Mouse (Mus musculus) midbrain, embryonic 10.5 days (tissue): Measurements from ENCODE around the gene Tmem255b. TPM values are rescaled to one million over a fixed set of nuclear protein-coding genes. Genes with fewer than 3 reads are reported as not detected.
A peak's percentile ranks its signal among the peaks of the same experiment; 100 is the strongest.

Source experiments
- DNase-seq: peaks from one replicate; pipeline ENCODE4 v3.0.0-alpha.2; 2017; ENCODE audit warnings: low spot score
- H3K27ac ChIP-seq: fragments of 300-500 bp; sonication (generic); replicated peaks from 2 replicates; pipeline ENCODE4 v1.5.1; 2016; ENCODE audit warnings: mild to moderate bottlenecking
- H3K27me3 ChIP-seq: fragments of 300-500 bp; sonication (generic); 2 replicates; pipeline ENCODE4 v1.6.1; 2016; ENCODE audit warnings: low read depth, mild to moderate bottlenecking; ENCODE audit not compliant: poor library complexity, severe bottlenecking
- H3K36me3 ChIP-seq: fragments of 300-500 bp; sonication (generic); 2 replicates; pipeline ENCODE4 v1.6.1; 2016; ENCODE audit warnings: mild to moderate bottlenecking, moderate library complexity
- H3K4me1 ChIP-seq: fragments of 300-500 bp; sonication (generic); 2 replicates; pipeline ENCODE4 v1.6.1; 2016
- H3K4me3 ChIP-seq: fragments of 300-500 bp; sonication (generic); 2 replicates; pipeline ENCODE4 v1.5.1; 2016; ENCODE audit warnings: mild to moderate bottlenecking, moderate library complexity
- H3K9me3 ChIP-seq: fragments of 300-500 bp; sonication (generic); replicated peaks from 2 replicates; pipeline ENCODE4 v1.6.1; 2016; ENCODE audit warnings: mild to moderate bottlenecking
- WGBS: fragments of 180-500 bp; shearing (Covaris S2); methylation state at CpG from one replicate; pipeline ENCODE4 v1.1.7; 2016; 5-methylcytosine and 5-hydroxymethylcytosine counted together
- polyA plus RNA-seq: library from polyadenylated mRNA; unstranded; fragments of >200 nt; fragmentation: Nextera tagmentation; extraction: Ambion mirVana; gene quantifications from 2 replicates; pipeline ENCODE4 v1.2.1, GENCODE M21; 2016

The Tmem255b gene
- polyA plus RNA-seq, 1 experiment from 2014 or later = 0.10 TPM

DNA sequence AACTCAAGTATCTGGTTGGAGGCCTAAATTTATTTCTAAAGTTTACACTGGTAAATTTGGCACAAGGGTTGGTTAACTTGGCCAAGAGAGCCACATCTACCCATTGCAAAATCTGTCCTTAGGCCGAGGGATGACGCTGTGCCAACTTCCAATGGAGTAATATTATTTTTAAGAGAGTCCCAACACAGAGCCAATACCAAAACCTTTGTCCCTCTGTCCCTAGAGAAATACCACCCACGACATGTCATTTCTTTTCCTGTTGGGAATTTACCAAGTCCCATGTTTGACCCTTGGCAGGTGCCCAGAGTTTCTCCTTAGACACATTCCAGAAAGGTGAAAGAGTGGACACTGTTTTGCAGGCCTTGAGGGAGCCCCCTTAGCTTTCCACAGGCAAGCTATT is 46.6 kb downstream of the Tmem255b start:
- whole genome bisulfite sequencing = 93% methylated on average over 3 of the region's 3 CpGs

DNA sequence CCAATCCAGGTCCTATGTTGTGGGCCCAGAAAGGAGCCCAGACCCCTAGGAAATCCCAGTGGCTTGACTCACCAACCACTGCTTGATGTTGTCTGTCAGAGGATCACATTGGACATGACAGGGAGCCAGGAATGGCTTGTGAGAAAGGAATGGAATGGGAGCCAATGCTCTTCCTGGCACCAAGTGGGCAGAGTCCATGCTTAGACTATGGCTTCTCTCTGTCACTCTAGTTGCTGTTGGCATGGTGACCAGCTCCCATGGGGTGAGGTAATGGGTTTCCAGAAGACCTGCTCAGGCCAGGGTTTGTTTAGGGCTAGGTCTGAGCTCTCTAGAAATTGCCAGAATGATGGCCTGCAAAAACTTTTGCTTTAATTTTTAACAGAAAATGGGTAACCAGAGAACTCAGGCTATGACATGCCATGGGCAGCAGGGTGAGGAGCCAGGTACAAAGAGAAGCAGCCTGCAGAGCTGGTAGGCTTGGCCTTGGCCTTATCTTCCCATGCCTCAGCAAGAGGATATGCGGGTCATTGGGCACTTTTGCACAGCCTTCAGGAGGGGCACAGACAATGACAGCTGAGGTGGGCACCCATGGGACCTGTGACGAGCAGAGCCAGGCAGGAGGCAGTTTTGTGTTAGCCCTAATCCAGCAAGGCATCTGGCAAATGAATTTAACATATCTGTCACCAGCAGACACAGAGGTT is 47.3 kb downstream of the Tmem255b start:
- no peak overlapping the region for H3K4me3 ChIP-seq
- no peak for DNase-seq
- no peaks in the 10 kb centered on the region for H3K27me3 ChIP-seq
- H3K27ac ChIP-seq = no peak overlapping the region
- no peaks in the 10 kb centered on the region for H3K9me3 ChIP-seq
- H3K36me3 ChIP-seq = no peaks in the 10 kb centered on the region
- no peaks in the 10 kb centered on the region for H3K4me1 ChIP-seq
- WGBS = 80% methylated on average over 2 of the region's 2 CpGs

More for the DNA sequence above, 46.6 kb downstream of the Tmem255b start:
- Histone ChIP-seq H3K4me3 (no peak overlapping the region), H3K9me3 (no peaks in the 10 kb centered on the region), H3K4me1 (no peaks in the 10 kb centered on the region), H3K36me3 (no peaks in the 10 kb centered on the region), H3K27ac (no peak overlapping the region), H3K27me3 (no peaks in the 10 kb centered on the region)
- DNase-seq = no peak

DNA sequence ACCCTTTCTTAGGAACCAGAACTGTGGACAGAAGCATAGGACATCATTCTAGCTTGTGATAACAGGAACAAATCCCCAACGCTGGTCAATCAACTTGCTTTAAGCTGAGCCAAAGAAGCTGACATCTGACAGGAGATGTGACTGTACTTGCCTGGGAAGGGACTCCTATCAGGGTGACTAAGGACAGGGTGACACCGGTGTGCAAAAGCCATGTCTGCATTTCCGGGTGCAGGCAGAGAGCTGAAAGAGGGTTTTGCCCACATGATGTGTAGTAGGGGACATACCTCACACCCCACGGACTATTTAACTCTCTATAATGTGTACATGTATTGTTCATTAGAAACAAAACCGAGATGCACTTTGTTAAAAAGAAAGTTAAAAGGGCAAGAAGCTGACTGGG is 48.2 kb downstream of the Tmem255b start:
- H3K4me1 ChIP-seq = no peaks in the 10 kb centered on the region
- DNase-seq = no peak
- 85% methylated on average over 5 of the region's 5 CpGs for WGBS
- H3K36me3 ChIP-seq = no peaks in the 10 kb centered on the region
- H3K4me3 ChIP-seq = no peak overlapping the region
- no peak overlapping the region for H3K27ac ChIP-seq
- no peaks in the 10 kb centered on the region for H3K27me3 ChIP-seq
- no peaks in the 10 kb centered on the region for H3K9me3 ChIP-seq

DNA sequence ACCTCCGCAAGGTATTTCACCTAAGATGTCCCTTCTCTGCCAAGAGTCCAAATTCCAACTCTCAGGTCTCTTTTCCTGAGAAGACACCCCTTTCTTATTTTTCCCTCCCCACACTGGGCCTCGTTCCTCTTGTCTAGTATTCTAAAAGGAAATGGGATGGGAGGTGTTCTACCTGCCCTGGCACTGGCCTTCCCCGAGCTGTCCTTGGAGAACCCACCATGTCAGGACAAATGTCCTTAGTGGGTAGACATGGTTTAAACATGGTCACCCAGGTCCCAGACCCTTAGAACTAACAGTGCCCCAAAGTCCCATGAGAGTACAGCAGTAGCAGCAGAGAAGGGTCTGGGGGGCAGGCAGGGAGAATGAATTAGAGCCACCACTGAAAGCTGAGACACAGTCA is 54.4 kb downstream of the Tmem255b start:
- H3K27ac ChIP-seq = no peak overlapping the region
- peaks cover 35% of the 10 kb centered on the region for H3K27me3 ChIP-seq
- H3K4me3 ChIP-seq = no peak overlapping the region
- no peaks in the 10 kb centered on the region for H3K36me3 ChIP-seq
- no peak for DNase-seq
- H3K9me3 ChIP-seq = no peaks in the 10 kb centered on the region
- WGBS = 88% methylated on average over 3 of the region's 3 CpGs
- peaks cover 30% of the 10 kb centered on the region for H3K4me1 ChIP-seq

DNA sequence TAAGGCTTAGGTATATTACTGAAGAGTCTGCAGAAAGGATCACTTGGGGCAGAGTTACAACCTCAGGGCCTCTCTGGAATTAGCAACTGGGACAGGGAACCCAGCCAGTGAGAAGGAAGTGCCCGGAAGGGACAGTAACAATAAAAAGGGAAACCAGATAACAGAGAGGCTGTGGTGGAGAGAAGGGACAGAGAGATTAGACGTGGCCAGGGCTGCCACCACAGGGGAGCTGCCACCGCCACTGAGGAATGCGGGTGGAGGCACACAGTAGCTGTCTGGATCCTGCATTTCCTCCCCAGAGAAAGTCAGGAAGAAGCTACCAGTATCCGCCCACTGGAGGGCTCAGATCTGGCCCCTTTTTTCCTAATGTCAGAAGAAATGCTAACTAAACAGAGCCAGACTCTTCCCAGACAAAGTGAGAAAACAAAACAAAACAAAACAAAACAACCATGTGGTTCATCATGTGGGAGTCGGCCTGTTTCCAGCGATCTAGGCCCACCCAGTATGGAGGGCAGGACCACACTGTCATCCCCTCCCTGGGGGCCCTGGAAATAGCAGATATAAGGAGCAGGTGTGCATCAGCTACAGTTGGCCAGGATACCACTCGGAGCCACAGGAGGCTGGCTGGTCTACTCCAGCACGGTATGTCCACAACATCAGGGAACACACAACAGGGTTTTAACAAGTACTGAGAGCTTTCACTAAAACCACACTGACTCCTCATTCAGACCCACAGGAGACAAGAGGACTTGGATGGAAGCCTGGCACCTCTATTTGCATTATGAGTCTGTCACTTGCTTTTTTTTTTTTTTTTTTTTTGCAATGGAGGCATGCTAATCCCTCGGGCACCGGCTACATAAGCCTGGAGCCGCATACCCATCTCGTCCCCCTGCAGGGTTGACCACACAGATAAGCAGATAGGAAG is 55.3 kb downstream of the Tmem255b start:
- no peak for DNase-seq
- H3K4me1 ChIP-seq = peaks cover 34% of the 10 kb centered on the region
- no peaks in the 10 kb centered on the region for H3K36me3 ChIP-seq
- H3K27ac ChIP-seq = no peak overlapping the region
- peaks cover 44% of the 10 kb centered on the region for H3K27me3 ChIP-seq
- 45% methylated on average over 13 of the region's 13 CpGs for WGBS
- no peaks in the 10 kb centered on the region for H3K9me3 ChIP-seq
- H3K4me3 ChIP-seq = no peak overlapping the region

DNA sequence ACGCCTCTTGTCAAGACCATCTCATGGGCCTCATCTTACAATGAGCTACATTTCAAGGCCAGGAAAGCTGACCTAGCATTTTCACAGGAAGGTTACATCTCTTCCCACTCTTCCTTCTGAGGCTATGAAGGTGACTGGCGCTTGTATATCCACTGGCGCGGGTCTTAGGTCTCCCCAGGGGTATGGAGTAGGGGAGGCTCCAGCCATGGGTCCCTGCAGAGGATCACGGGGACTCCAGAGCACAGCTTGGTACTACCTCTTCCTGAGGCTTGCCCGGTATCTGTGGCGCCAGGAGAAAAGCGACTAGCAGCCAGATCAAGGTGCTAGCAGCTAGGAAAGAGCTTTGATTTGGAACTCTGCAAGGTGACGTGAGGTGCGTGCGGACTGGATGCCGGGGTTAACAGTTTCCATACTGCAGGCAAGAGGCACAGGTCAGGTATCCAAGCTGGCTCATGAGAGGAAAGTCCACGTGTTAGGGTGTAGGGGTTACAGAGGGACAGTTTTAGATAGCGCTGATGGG is 56.6 kb downstream of the Tmem255b start:
- H3K27me3 ChIP-seq = peaks cover 47% of the 10 kb centered on the region
- H3K27ac ChIP-seq = no peak overlapping the region
- DNase-seq = no peak
- 89% methylated on average over 14 of the region's 14 CpGs for WGBS
- no peak overlapping the region for H3K4me3 ChIP-seq
- H3K4me1 ChIP-seq = peaks cover 34% of the 10 kb centered on the region
- no peaks in the 10 kb centered on the region for H3K9me3 ChIP-seq
- H3K36me3 ChIP-seq = no peaks in the 10 kb centered on the region

DNA sequence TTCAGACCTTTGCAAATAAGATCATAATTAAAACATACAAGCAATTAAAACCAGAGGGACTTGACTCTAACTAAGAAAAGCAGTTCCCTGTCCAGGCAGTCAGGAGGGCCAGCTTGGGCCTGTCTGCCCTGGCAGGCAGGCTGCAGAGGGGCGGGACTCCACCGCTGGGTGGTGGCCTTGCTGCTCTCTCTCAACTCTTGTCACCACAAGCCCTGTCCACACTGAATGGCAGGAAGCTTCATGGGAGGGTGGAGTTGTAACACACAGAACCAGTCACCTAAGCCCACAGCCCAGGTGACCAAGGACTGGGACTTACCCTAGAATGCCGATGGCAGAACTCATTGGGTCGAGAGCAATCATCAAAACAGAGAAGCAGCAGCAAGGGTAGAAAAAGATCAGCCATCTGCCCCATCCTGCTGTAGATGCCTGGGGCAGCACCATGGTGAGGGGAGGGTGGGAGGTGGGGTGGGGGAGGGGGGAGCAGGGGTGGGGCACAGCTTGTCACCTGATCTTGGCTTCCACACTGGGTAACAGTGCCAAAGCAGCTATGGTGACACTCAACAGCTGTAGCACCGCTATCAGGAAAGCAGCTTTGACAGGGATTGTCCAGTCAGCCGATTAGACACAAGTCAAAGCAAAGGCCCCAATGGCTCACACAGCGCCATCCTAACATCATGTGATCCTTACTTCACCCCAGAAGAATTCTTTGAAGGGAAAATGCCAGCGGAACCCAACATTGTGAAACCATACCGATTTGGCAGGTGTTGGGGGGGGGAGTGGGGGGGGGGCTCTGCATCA is 57.4 kb downstream of the Tmem255b start:
- Histone ChIP-seq H3K9me3 (no peaks in the 10 kb centered on the region), H3K4me3 (no peak overlapping the region), H3K36me3 (no peaks in the 10 kb centered on the region), H3K4me1 (peaks cover 34% of the 10 kb centered on the region), H3K27me3 (peaks cover 47% of the 10 kb centered on the region), H3K27ac (no peak overlapping the region)
- no peak for DNase-seq
- WGBS = 67% methylated on average over 9 of the region's 9 CpGs

DNA sequence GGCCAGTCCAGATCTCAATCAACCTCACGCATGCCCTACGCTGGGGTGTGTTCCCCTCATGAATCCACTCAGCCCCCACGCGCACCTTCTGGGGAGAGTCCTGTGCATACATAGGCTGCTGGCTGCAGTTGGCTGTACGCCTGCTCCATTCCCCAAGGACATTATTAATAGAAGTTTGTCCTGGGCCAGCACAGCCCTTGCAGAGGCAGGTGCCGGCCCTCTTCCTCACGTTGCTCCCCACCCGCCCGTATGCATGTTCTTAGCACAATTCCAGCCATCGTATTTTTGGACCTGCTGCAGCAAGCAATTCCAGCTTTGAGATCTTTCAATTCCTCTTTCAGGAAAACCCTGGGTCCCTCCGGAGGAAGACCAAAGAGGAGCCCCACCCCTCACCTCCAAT is 58.0 kb downstream of the Tmem255b start:
- no peak for DNase-seq
- Histone ChIP-seq H3K27me3 (peaks cover 47% of the 10 kb centered on the region), H3K4me3 (0 out of 2 replicates have a peak overlapping the region, but pooled peaks have one; percentile 73), H3K36me3 (no peaks in the 10 kb centered on the region), H3K27ac (no peak overlapping the region), H3K9me3 (no peaks in the 10 kb centered on the region), H3K4me1 (peaks cover 34% of the 10 kb centered on the region)
- WGBS = 63% methylated on average over 11 of the region's 11 CpGs

DNA sequence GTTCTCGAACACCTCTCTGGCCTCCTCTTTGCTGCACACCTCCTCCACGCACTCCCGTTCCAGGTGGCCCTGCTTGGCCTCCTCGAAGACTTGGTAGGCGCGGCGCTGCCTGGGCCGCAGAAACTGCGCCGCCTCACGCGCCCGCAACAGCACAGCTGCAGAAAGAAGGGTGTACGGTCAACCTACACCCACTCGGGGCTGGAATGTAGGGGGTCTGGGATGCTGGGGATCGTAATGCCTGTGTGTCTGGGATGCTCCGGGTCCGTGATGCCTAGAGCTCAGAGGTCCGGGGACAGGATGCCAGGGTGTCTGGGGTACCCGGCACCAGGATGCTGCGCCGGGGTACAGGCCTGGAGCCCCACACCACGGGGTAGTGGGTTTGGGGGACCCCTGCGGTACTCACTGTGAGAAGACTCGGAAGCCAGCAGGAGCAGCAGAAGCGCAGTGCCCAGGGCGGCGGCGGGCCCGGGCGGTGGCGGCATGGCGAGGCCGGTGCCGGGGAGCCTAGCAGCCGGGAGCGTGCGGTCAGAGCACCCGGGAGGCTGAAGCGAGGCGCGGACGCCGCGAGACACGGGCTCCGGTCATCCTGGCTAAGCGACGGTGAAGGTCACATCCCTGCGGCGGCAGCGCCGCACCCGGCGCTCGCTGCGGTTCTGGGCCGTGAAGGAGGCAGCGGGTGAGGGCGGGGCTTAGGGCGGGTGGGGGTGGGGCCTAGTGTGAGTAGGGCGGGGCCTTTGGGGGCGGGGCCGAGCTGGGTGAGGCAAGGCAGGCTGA is 59.1 kb downstream of the Tmem255b start, which contains the start of gene Gas6:
Gene Gas6 (minus strand): TSS at position 633 of the 774 bp plus-strand sequence.
- H3K36me3 ChIP-seq = no peaks in the 10 kb centered on the region
- H3K9me3 ChIP-seq = no peaks in the 10 kb centered on the region
- H3K27ac ChIP-seq = peak within 1 kb of the TSS; percentile 68
- DNase-seq = peak; percentile 74
- peak within 1 kb of the TSS; percentile 73 for H3K4me3 ChIP-seq
- H3K4me1 ChIP-seq = peaks cover 34% of the 10 kb centered on the region
- peaks cover 47% of the 10 kb centered on the region for H3K27me3 ChIP-seq
- 1% methylated on average over 60 of the region's 64 CpGs for WGBS

DNA sequence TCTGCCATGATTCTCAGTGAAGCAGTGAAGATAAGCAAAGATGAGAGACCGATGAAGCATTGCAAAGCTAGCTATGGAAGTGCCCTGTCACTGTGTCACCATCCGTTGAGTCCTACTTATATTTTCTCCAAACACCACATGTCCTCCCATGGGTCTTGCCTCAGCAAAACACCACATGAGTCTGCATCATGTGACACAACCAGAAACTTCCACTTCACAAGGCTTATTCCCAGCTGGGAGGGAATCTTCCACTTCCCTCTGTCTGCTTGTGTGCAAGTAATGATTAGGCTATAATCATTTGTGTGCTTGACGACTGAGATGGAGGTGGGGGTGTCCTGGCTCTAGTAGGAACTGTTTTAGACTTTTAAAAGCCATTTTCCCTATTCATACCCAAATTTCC is 66.2 kb downstream of the Tmem255b start:
- H3K27me3 ChIP-seq = no peaks in the 10 kb centered on the region
- DNase-seq = no peak
- no peaks in the 10 kb centered on the region for H3K4me1 ChIP-seq
- no peak overlapping the region for H3K27ac ChIP-seq
- 84% methylated on average over 3 of the region's 3 CpGs for WGBS
- H3K4me3 ChIP-seq = no peak overlapping the region
- no peaks in the 10 kb centered on the region for H3K9me3 ChIP-seq
- no peaks in the 10 kb centered on the region for H3K36me3 ChIP-seq

DNA sequence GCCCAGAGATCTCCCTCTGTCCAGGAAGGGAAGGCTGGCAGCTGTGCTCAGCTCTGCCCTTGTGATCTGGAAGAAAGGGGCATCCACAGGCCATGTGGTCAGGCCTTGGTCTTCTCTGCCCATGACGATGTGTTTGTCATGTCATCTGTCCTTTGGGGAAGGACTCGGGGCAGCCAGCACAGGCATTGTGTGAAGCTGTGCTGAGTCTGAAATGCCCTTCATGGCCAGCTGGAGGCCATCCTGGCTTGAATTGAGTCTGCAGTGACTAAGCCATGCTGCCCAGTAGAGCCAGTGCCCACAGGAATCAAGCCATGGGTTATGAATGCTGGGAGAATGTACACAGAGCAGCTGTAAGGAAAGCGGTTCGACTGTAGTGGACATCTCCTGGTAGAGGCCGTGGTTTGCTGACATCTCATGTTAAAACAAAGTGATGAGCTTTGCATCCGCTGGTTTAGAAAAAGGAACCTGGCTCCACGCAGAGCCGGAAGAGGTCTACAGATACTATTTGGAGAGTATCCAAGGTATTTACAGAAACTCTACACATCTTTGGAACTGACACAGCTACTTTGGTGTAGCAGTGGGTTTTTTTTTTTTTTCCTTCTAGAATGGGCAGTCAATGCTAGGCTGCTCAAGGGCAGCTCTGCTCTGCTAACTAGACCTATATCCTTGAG is 69.1 kb downstream of the Tmem255b start:
- no peaks in the 10 kb centered on the region for H3K36me3 ChIP-seq
- H3K27ac ChIP-seq = no peak overlapping the region
- no peak overlapping the region for H3K4me3 ChIP-seq
- 0 out of 2 replicates have a peak, but pooled peaks cover 4% of the 10 kb centered on the region for H3K4me1 ChIP-seq
- no peaks in the 10 kb centered on the region for H3K27me3 ChIP-seq
- DNase-seq = no peak
- 91% methylated on average over 8 of the region's 8 CpGs for WGBS
- no peaks in the 10 kb centered on the region for H3K9me3 ChIP-seq
